Mouse (Mus musculus): Measurements from ENCODE around the gene Tbl1x.

The Tbl1x gene

GRCm38 (mm10) chrX:77611938-77612337 lies 101.1 kb downstream of the Tbl1x start:
- no peak for DNase-seq

GRCm38 (mm10) chrX:77613041-77613440 lies 102.2 kb downstream of the Tbl1x start:
- DNase-seq, result no peak

GRCm38 (mm10) chrX:77615735-77616293 lies 105.0 kb downstream of the Tbl1x start:
- no peak for DNase-seq

- DNase-seq, result no peak
These were observed 106.7 kb downstream of the Tbl1x start for GRCm38 (mm10) chrX:77617368-77618144.

GRCm38 (mm10) chrX:77630439-77630838 lies 119.6 kb downstream of the Tbl1x start:
- no peak for DNase-seq

- DNase-seq, result no peak
These were observed 125.7 kb downstream of the Tbl1x start for GRCm38 (mm10) chrX:77636499-77636898.

GRCm38 (mm10) chrX:77638076-77638475 lies 127.3 kb downstream of the Tbl1x start:
- peak in 1 of 2 experiments; percentile 12 for DNase-seq

- no peak for DNase-seq
These were observed 129.5 kb downstream of the Tbl1x start for GRCm38 (mm10) chrX:77640301-77640700.

- DNase-seq, result no peak
These were observed 135.4 kb downstream of the Tbl1x start for GRCm38 (mm10) chrX:77646164-77646563.

- no peak for DNase-seq
These were observed 139.4 kb downstream of the Tbl1x start for GRCm38 (mm10) chrX:77650246-77650645.

- no peak for DNase-seq
These were observed 151.2 kb downstream of the Tbl1x start for GRCm38 (mm10) chrX:77662030-77662429.

GRCm38 (mm10) chrX:77663276-77663675 lies 152.5 kb downstream of the Tbl1x start:
- no peak for DNase-seq

GRCm38 (mm10) chrX:77665030-77665429 lies 154.2 kb downstream of the Tbl1x start:
- no peak for DNase-seq

GRCm38 (mm10) chrX:77666911-77667310 lies 156.1 kb downstream of the Tbl1x start:
- DNase-seq, result no peak

GRCm38 (mm10) chrX:77667441-77667840 lies 156.6 kb downstream of the Tbl1x start:
- no peak for DNase-seq

GRCm38 (mm10) chrX:77669779-77670550 lies 159.2 kb downstream of the Tbl1x start:
- no peak for DNase-seq

Measured in spleen, adult 18-20 months (tissue).